Mouse (Mus musculus): Measurements from ENCODE around the gene Hcn4. TPM values are rescaled to one million over a fixed set of nuclear protein-coding genes. Genes with fewer than 3 reads are reported as not detected.

The Hcn4 gene
- total RNA-seq (2023) = not detected

GRCm38 (mm10) chr9:58823139-58823917, at the start of gene Hcn4:
TSS of gene Hcn4 (plus strand) at chr9:58823412.

Other genes starting within 250 kb of the Hcn4 start
- 100 to 1,000 TPM; 148 to 174 TPM for gene Nptn, start 241.2 kb upstream of the Hcn4 start, total RNA-seq (2023)
- gene Rec114, start 79.4 kb upstream of the Hcn4 start, total RNA-seq (2023) = 1 to 10 TPM; 2.1 to 2.3 TPM
- gene Neo1, start 213.0 kb downstream of the Hcn4 start, total RNA-seq (2023) = under 1 TPM; 0.49 to 0.50 TPM